In the genomic region with DNA sequence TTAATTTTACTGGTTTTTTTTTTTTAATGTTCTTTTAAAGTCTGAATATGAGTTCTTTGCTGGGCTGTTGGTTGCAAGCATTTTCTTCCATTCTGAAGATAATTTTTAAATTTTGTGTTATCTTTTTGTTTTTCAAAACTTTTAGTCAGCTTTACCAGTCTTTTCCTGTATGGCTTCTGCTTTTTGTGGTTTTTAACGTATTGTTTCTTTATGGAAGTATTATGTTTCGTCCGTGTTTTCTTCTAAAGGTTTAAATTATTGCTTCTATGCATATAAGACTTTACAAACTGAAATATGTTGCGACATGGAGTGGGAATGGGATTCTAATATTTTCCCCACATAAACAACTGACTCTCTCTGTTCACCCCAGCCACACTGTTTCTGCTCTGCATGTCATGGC, we compare ENCODE assay signal across 26 mouse cellular contexts.
"Had no signal": no experiment of that assay in that cellular context is flagged by ENCODE, and none has a peak within 500 bp of the region (broad histone marks: within the 10 kb centered on the region; RNA-seq: fewer than 3 reads in every experiment).

No protein-coding gene starts in this region.

- DNase-seq: cerebellum, adult 9-11 months; cerebellum, postnatal 10 days; cerebellum, postnatal 14 days; cerebellum, postnatal 25 days; embryo, embryonic 11 days; forebrain, postnatal 0 days; gastrocnemius, adult 2 months; gastrocnemius, postnatal 10 days; gastrocnemius, postnatal 14 days; gastrocnemius, postnatal 25 days; gastrocnemius, postnatal 36 days; heart, adult 11 months; heart, adult 18-20 months; heart, adult 2 months had no signal

- ATAC-seq: forebrain, embryonic 13.5 days; forebrain, embryonic 14.5 days; forebrain, embryonic 15.5 days; forebrain, embryonic 16.5 days; forebrain, postnatal 0 days had no signal

- H3K4me1 ChIP-seq: embryonic facial prominence, embryonic 12.5 days; embryonic facial prominence, embryonic 13.5 days; embryonic facial prominence, embryonic 15.5 days; forebrain, embryonic 10.5 days; forebrain, embryonic 12.5 days; forebrain, embryonic 13.5 days; forebrain, embryonic 15.5 days; heart, embryonic 10.5 days had no signal

- H3K27me3 ChIP-seq: embryonic facial prominence, embryonic 12.5 days; embryonic facial prominence, embryonic 13.5 days; embryonic facial prominence, embryonic 15.5 days; forebrain, embryonic 12.5 days; forebrain, embryonic 13.5 days; forebrain, embryonic 15.5 days had no signal

- H3K4me3 ChIP-seq: embryonic facial prominence, embryonic 10.5 days; embryonic facial prominence, embryonic 12.5 days; embryonic facial prominence, embryonic 13.5 days; embryonic facial prominence, embryonic 15.5 days; erythroblast, embryonic 14.5 days; forebrain, embryonic 10.5 days; forebrain, embryonic 12.5 days; forebrain, embryonic 13.5 days; forebrain, embryonic 15.5 days; gastrocnemius, adult 2 months; heart, adult 2 months; heart, embryonic 10.5 days had no signal

- H3K9me3 ChIP-seq: embryonic facial prominence, embryonic 10.5 days; embryonic facial prominence, embryonic 12.5 days; embryonic facial prominence, embryonic 13.5 days; embryonic facial prominence, embryonic 15.5 days; forebrain, embryonic 10.5 days; forebrain, embryonic 12.5 days; forebrain, embryonic 13.5 days; forebrain, embryonic 15.5 days; heart, embryonic 10.5 days had no signal

- H3K27ac ChIP-seq: embryonic facial prominence, embryonic 10.5 days; embryonic facial prominence, embryonic 12.5 days; embryonic facial prominence, embryonic 13.5 days; embryonic facial prominence, embryonic 15.5 days; forebrain, embryonic 10.5 days; forebrain, embryonic 12.5 days; forebrain, embryonic 13.5 days; forebrain, embryonic 15.5 days; gastrocnemius, adult 2 months; heart, adult 2 months; heart, embryonic 10.5 days had no signal

- H3K9ac ChIP-seq: embryonic facial prominence, embryonic 12.5 days; embryonic facial prominence, embryonic 13.5 days; embryonic facial prominence, embryonic 15.5 days; forebrain, embryonic 12.5 days; forebrain, embryonic 13.5 days; forebrain, embryonic 15.5 days; forebrain, postnatal 0 days had no signal

- H3K4me2 ChIP-seq: embryonic facial prominence, embryonic 12.5 days; embryonic facial prominence, embryonic 13.5 days; embryonic facial prominence, embryonic 15.5 days; forebrain, embryonic 12.5 days; forebrain, embryonic 13.5 days; forebrain, embryonic 15.5 days had no signal
